Mouse (Mus musculus): Measurements from ENCODE around the gene Iqgap3.

DNA sequence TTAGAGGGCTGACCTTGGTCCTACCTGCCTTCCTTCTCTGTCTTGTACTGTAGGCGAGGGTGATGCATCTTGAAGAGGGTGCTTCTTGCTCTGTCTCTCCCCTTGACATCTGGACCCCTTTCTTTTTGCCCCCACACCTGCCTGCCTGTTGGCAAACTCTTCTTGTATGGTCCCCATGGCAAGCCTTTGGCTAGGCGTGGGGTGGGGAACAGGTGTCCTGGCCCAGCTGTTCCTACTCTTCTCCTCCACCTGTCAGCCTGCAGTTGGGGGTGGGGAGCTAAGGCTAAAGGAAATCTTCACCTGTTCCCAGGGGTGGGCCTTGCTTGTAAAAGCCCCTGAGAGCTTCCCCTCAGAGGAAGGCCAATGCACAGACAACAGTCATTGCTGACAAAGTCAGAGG, 65.7 kb downstream of the Iqgap3 start:
- TF ChIP-seq CTCF (IDR thresholded peaks at IDR 0.05) (no peak), POLR2A (IDR thresholded peaks at IDR 0.05; ENCODE audit: insufficient read depth, low read depth, low read length) (no peak), EP300 (IDR thresholded peaks at IDR 0.05; ENCODE audit: insufficient read depth, low read depth, low read length) (no peak)

Data from heart, adult 2 months (tissue).